Mouse (Mus musculus) adrenal gland, postnatal 10 days (tissue): ENCODE measurements around the gene Fgd5. TPM values are rescaled to one million over a fixed set of nuclear protein-coding genes. Genes with fewer than 3 reads are reported as not detected.
"Not testable (repeated sequence)": the region's sequence is repeated elsewhere in the genome, so short reads cannot be mapped to it uniquely, and the experiment has no call there.

Experiments used
- DNase-seq: peaks from one replicate; pipeline ENCODE4 v3.0.0; 2021; ENCODE audit warnings: mixed read lengths
- long read RNA-seq, 2 experiments: library from polyadenylated mRNA; stranded (forward); transcript quantifications; one replicate each; pipeline ENCODE4 v2.0.0; 2021
- total RNA-seq, 2 experiments: library from RNA; stranded (reverse); gene quantifications; 2 replicates each; pipeline ENCODE4 v1.2.3; 2021

Gene Fgd5
- 10 to 100 TPM; 21.8 to 27.4 TPM for total RNA-seq
- long read RNA-seq, experiment 1, full-length matches to known transcripts: 7 of 15 reads
- long read RNA-seq, experiment 1, partial matches to known transcripts: 7 of 15 reads
- long read RNA-seq, experiment 1, other reads (novel, unspliced or antisense): 1 of 15 reads
- long read RNA-seq, experiment 2, full-length matches to known transcripts: 6 of 13 reads
- long read RNA-seq, experiment 2, partial matches to known transcripts: 5 of 13 reads
- long read RNA-seq, experiment 2, other reads (novel, unspliced or antisense): 2 of 13 reads

GRCm38 (mm10) chr6:91978371-91979300, at the start of gene Fgd5:
Fgd5 (plus strand) TSS chr6:91978878.
- DNase-seq: peak; percentile 60

DNA sequence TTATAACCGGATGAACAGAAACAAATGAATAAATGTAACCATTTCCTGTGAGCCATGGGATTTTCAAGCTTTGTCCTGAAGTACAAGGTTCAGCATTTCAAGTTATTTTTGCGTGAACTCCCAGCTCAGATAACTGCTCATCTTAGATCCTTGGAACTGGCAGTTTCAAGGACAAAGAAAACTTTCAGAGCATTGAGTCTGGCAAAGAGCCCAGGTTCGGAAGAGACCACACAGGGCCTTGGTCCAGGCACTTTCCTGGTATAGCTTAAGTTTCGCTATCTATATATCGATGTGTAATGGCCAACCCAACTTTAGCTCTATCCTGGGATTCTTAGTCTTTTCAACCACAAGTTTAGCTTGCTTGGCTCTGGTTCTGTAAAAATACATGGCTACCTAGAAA, 47.4 kb upstream of the Fgd5 start:
- peak; percentile 58 for DNase-seq

- DNase-seq: no peak
These were observed 40.2 kb upstream of the Fgd5 start for GRCm38 (mm10) chr6:91938491-91938890.

DNA sequence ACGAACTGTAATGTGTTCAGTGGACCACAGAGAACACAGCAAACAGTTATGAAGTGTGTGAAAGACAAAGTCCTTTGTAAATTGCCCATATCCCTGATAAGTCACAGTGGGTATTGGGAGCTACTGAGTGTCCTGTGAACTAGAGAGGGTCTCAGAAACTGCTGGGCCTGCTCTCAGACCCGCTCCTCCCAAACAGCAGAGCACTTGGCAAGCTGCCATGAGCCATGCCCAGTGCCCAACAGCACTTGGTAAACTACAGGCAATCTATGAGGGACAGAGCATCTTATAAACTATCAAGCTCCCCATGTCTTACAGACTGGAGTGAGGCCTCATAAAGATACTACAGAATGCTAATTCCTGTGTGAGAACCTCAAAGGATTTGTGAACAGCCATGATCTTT, 30.3 kb upstream of the Fgd5 start:
- no peak for DNase-seq

- not testable (repeated sequence) for DNase-seq
These were observed 20.7 kb upstream of the Fgd5 start for GRCm38 (mm10) chr6:91958015-91958414.

DNA sequence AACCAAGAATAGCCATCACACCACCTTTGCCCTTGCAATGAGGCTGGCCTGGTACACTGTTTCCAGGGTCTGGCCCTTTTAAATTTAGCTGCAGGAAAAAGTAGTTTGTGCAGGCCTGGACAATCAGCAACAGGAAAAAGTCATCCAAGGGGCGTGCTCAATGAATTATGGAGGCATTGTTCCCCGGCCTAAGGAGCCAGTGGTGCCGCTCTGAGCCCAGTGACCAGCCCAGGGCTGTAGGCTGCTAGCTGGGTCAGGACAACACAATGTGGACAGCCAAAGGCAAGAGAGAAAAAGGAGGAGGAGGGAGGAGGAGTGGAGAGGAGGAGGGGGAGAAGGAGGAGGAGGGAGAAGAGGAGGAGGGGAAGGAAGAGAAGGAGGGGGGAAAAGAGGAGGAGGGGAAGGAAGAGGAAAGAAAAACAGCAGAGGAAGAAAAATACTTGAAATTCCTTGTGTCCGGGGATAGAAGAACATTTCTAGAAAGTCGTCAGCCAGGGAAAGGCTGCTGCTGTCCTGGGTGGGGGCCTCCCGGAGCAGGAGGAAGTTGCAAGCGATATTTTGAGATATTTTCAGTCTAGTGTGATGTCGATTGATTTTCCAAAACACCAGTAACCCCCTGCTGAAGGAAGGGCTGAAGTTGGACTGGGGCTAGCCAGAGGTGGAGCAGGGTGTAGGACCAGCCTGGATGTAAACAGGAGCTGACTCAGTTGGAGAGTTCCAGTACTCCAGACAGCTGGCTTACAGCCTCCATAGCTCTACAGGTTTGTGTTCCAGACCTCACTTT, 18.5 kb upstream of the Fgd5 start:
- DNase-seq: peak; percentile 42

DNA sequence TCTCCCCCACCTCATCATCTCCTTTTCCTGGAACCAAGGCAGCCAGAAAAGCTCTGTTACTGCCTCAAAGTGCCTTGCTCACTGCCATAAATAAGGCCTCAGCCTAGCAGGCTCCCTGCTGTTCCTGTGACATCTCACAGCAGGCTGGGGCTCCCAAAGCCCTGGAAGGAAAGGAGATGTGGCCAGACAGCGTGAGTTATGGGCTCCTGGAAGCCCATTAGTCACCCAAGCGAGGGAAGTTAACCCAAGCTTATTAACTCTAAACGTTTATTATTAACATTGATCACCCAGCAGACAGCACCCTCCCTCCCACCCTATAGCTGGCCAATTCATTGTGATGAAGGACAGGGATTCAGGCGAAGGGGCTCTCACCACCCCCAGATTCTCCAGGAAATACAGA, 15.2 kb upstream of the Fgd5 start:
- DNase-seq: no peak

GRCm38 (mm10) chr6:91965060-91965459, 13.6 kb upstream of the Fgd5 start:
- no peak for DNase-seq

- no peak for DNase-seq
These were observed 12.7 kb upstream of the Fgd5 start for GRCm38 (mm10) chr6:91966006-91966405.

- DNase-seq: peak; percentile 59
These were observed 6.5 kb upstream of the Fgd5 start for GRCm38 (mm10) chr6:91972201-91972646.

- DNase-seq: no peak
These were observed 4.7 kb upstream of the Fgd5 start for GRCm38 (mm10) chr6:91973972-91974371.

GRCm38 (mm10) chr6:91979301-91979996, 771 bp downstream of the Fgd5 start:
- peak; percentile 15 for DNase-seq

GRCm38 (mm10) chr6:91980011-91980410, 1.3 kb downstream of the Fgd5 start:
- DNase-seq: no peak

- no peak for DNase-seq
These were observed 11.4 kb downstream of the Fgd5 start for GRCm38 (mm10) chr6:91990101-91990500.

DNA sequence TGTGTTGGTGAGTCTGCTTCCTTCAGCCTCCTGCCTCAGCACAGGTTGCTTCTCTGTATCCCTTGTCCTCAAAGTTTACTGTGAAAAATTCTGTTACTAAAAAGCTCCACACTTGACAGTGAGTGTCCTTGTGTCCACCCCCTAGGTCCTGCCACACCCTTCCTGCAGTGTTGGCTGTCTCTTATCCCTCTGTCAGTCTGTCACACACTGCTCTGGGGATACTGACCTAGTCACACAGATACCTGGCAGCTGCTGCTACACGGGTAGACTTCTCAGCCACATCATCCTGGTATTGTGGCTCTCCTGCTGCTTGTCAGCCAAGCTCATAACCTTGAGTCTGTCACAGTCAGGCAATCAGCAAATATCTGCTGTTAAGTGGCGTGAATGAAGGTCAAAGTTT, 14.1 kb downstream of the Fgd5 start:
- DNase-seq: no peak

GRCm38 (mm10) chr6:91993795-91994505, 15.3 kb downstream of the Fgd5 start:
- no peak for DNase-seq

DNA sequence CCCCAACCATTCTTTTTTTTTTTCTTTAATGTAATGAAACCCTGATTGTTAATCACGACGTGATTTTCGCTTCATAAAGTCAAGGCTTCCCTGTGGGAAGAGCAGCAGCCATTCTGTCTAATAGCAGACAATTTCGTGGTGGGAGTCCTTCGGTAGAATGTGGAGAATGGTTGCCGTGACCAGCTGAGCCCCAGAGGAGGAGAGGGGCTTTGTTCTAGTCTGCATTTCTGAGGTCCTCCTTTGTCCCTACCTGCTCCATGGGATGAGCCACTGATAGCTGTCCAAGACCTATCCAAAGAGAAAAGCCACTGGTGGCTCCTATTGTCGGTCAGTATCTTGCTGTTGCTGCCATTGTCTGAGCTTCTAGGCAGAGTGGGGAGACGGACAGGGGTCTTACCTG, 17.4 kb downstream of the Fgd5 start:
- DNase-seq: no peak

DNA sequence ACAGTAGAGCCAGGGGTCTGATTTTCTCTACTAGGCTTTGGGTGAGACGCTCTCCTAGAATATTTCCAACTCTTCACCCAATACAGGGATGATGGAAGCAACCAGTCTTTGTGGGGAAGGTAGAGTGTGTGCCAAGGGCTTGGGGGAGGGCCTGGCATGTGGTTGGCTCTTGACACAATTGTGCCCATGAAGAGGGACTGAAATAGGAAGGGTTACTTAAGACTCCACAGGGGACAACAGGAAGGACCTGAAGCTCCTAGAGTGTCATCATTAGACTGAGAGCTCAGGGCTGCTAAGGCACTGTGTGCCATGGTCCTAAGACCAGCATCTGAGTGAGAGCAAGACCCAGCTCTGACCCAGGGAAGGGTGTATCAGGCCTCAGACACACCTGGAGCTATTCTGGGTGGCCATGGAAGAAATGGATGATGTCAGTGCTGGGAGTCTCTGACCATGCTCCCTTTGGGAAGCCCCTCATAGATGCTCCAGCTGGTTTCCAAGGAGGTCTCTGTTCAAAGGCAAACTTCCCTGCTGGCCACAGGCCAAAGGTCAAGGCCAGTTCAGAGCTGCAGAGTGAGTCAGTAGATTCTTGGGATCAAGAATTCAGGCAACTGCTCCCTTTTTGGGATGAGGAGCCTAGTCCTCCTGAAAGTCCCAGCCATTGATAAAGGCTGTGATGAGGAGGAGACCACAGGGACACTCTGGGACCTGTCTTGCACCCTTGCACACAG, 24.0 kb downstream of the Fgd5 start:
- peak; percentile 21 for DNase-seq

- DNase-seq: no peak
These were observed 25.0 kb downstream of the Fgd5 start for GRCm38 (mm10) chr6:92003646-92004045.

- DNase-seq: no peak
These were observed 25.6 kb downstream of the Fgd5 start for GRCm38 (mm10) chr6:92004137-92004805.
